Mouse (Mus musculus) heart, postnatal 0 days (tissue): Measurements from ENCODE around the gene Taf5l.

Experiments
- CTCF ChIP-seq: IDR thresholded peaks from 2 replicates; pipeline ENCODE4 v1.5.1; 2016; ENCODE audit warnings: antibody characterized with exemption, control low read depth, low read depth
- EP300 ChIP-seq: IDR thresholded peaks from 2 replicates; pipeline ENCODE4 v1.6.1; 2016; ENCODE audit warnings: antibody characterized with exemption, low read depth

- no peak for TF ChIP-seq CTCF
- TF ChIP-seq EP300 = no peak
Observed at GRCm38 (mm10) chr8:123953686-123954085, 67.5 kb downstream of the Taf5l start.
